In genomic region chr5:123393786-123394302, GRCm38 (mm10) we compare ENCODE assay signal across 8 mouse cellular contexts. TPM values are rescaled to one million over a fixed set of nuclear protein-coding genes. Genes with fewer than 3 reads are reported as not detected.
A peak's percentile ranks its signal among the peaks of the same experiment; 100 is the strongest.
DNase-seq lines count a peak whose midpoint lies in the region; ATAC-seq lines count a peak whose summit lies in the region.

No protein-coding gene starts in this region.

- H3K27me3 ChIP-seq in erythroblast, embryonic 14.5 days (ENCODE audit: control insufficient read depth) = peaks cover 7% of the 10 kb centered on the region
- no peaks in the 10 kb centered on the region for H3K27me3 ChIP-seq in forebrain, embryonic 13.5 days
- H3K27me3 ChIP-seq in liver, embryonic 11.5 days (replicated peaks; ENCODE audit: control insufficient read depth, insufficient read depth, low read length) = no peaks in the 10 kb centered on the region

- H3K4me3 ChIP-seq in erythroblast, embryonic 14.5 days (replicated peaks) = peak overlapping the region; percentile 83
- H3K4me3 ChIP-seq in forebrain, embryonic 13.5 days = peak overlapping the region; percentile 93
- H3K4me3 ChIP-seq in liver, embryonic 11.5 days (ENCODE audit: low read depth, low read length) = peak overlapping the region; percentile 97

- H3K27ac ChIP-seq in forebrain, embryonic 13.5 days = peak overlapping the region; percentile 72
- H3K27ac ChIP-seq in liver, embryonic 11.5 days (ENCODE audit: low read depth, low read length) = peak overlapping the region; percentile 76

- ATAC-seq in erythroblast, adult 5-6 weeks (replicated peaks; ENCODE audit: low FRiP score, poor library complexity, severe bottlenecking) = no peak
- no peak for ATAC-seq in forebrain, embryonic 13.5 days
- no peak for ATAC-seq in liver, embryonic 11.5 days (replicated peaks; ENCODE audit: low FRiP score)
- no peak for ATAC-seq in activated CD4-positive, CD25-positive, alpha-beta regulatory T cell, adult 4 months

- H3K4me2 ChIP-seq in forebrain, embryonic 13.5 days = peak overlapping the region; percentile 93
- H3K4me2 ChIP-seq in liver, embryonic 11.5 days = peak overlapping the region; percentile 87

- peak; percentile 69 for DNase-seq in 3T3-L1 (ENCODE audit: low read depth, low spot score)
- DNase-seq in liver, embryonic 11.5 days (ENCODE audit: low spot score) = no peak
- DNase-seq in embryo, embryonic 10.5 days (ENCODE audit: low spot score) = no peak
- no peak for DNase-seq in layer of hippocampus, postnatal 14 days (ENCODE audit: low spot score in 2 of 2)

- H3K9me3 ChIP-seq in erythroblast, embryonic 14.5 days (ENCODE audit: control insufficient read depth, low read length) = no peaks in the 10 kb centered on the region
- no peaks in the 10 kb centered on the region for H3K9me3 ChIP-seq in forebrain, embryonic 13.5 days (replicated peaks)
- H3K9me3 ChIP-seq in liver, embryonic 11.5 days (ENCODE audit: control insufficient read depth, low read length) = no peaks in the 10 kb centered on the region

- 29% methylated on average over 5 of the region's 5 CpGs for WGBS in forebrain, embryonic 13.5 days
- 26% methylated on average over 5 of the region's 5 CpGs for WGBS in liver, embryonic 11.5 days

- H3K4me1 ChIP-seq in erythroblast, embryonic 14.5 days (ENCODE audit: control insufficient read depth) = peaks cover 46% of the 10 kb centered on the region
- H3K4me1 ChIP-seq in forebrain, embryonic 13.5 days = peaks cover 47% of the 10 kb centered on the region
- peaks cover 37% of the 10 kb centered on the region for H3K4me1 ChIP-seq in liver, embryonic 11.5 days (replicated peaks; ENCODE audit: control insufficient read depth, insufficient read depth, low read length)

- H3K9ac ChIP-seq in forebrain, embryonic 13.5 days = peak overlapping the region; percentile 95
- H3K9ac ChIP-seq in liver, embryonic 11.5 days (ENCODE audit: low read depth, low read length) = peak overlapping the region; percentile 93

- H3K36me3 ChIP-seq in erythroblast, embryonic 14.5 days (ENCODE audit: control insufficient read depth) = no peaks in the 10 kb centered on the region
- 0 out of 2 replicates have a peak, but pooled peaks cover 6% of the 10 kb centered on the region for H3K36me3 ChIP-seq in forebrain, embryonic 13.5 days (ENCODE audit: poor library complexity, severe bottlenecking)
- H3K36me3 ChIP-seq in liver, embryonic 11.5 days (ENCODE audit: control insufficient read depth, insufficient read depth, low read length) = no peaks in the 10 kb centered on the region

RNA-seq across cellular contexts. Expression of gene Mlxip, which starts 0.8 kb away (rescaled TPM):
- polyA plus RNA-seq in erythroblast, embryonic 14.5 days (2012) = 0.03 and 0.09 TPM in 2 replicates
- total RNA-seq in erythroblast, adult 5-6 weeks (2015; ENCODE audit: low replicate concordance) = 4.4 and 7.9 TPM in 2 replicates
- total RNA-seq in erythroblast, adult 5-6 weeks (2017; ENCODE audit: low replicate concordance) = 1.5 and 2.5 TPM in 2 replicates
- 14.0 and 15.0 TPM in 2 replicates for polyA plus RNA-seq in forebrain, embryonic 13.5 days (2015; fragmentation: Nextera tagmentation; extraction: Ambion mirVana)
- polyA plus RNA-seq in liver, embryonic 11.5 days (2014; fragmentation: Nextera tagmentation; extraction: Ambion mirVana) = 13.7 and 14.0 TPM in 2 replicates
- 10 to 100 TPM; 14.7 to 17.5 TPM for polyA plus RNA-seq in activated CD4-positive, CD25-positive, alpha-beta regulatory T cell, adult 4 months (2017; shearing (Covaris generic))
- 10 to 100 TPM; 22.9 to 25.2 TPM for total RNA-seq in layer of hippocampus, postnatal 14 days (2021)

RNA-seq across cellular contexts. Expression of gene Bcl7a, which starts 50.2 kb away (rescaled TPM):
- polyA plus RNA-seq in erythroblast, embryonic 14.5 days (2012) = 2.3 and 2.4 TPM in 2 replicates
- total RNA-seq in erythroblast, adult 5-6 weeks (2015; ENCODE audit: low replicate concordance) = 3.8 and 8.3 TPM in 2 replicates
- 3.1 and 3.3 TPM in 2 replicates for total RNA-seq in erythroblast, adult 5-6 weeks (2017; ENCODE audit: low replicate concordance)
- 66.4 and 75.0 TPM in 2 replicates for polyA plus RNA-seq in forebrain, embryonic 13.5 days (2015; fragmentation: Nextera tagmentation; extraction: Ambion mirVana)
- polyA plus RNA-seq in liver, embryonic 11.5 days (2014; fragmentation: Nextera tagmentation; extraction: Ambion mirVana) = 18.2 and 21.1 TPM in 2 replicates
- 1 to 10 TPM; 5.3 to 6.0 TPM for polyA plus RNA-seq in activated CD4-positive, CD25-positive, alpha-beta regulatory T cell, adult 4 months (2017; shearing (Covaris generic))
- 10 to 100 TPM; 66.9 TPM for total RNA-seq in layer of hippocampus, postnatal 14 days (2021)

Comparison
In these comparisons a context has a peak if more than half of its experiments do, and no peak if none do; other contexts are left out.
1. RNA of gene Mlxip, which starts 0.8 kb away (polyA plus RNA-seq): 14.7 to 17.5 TPM in activated CD4-positive, CD25-positive, alpha-beta regulatory T cell, adult 4 months, 14.0 to 15.0 TPM in forebrain, embryonic 13.5 days and 13.7 to 14.0 TPM in liver, embryonic 11.5 days; 0.03 to 0.09 TPM in erythroblast, embryonic 14.5 days; every median in the first group is over 10 times any median in the second.
2. Peak in every context shown above with its lines, with median percentiles within 50 percentile points of each other: H3K4me3 ChIP-seq.